Mouse (Mus musculus) ES-Bruce4 (cell line): ENCODE measurements around the gene Pde7b. TPM values are rescaled to one million over a fixed set of nuclear protein-coding genes. Genes with fewer than 3 reads are reported as not detected.

Experiments
- H3K27ac ChIP-seq: 2 replicates; pipeline ENCODE4 v1.5.1; 2012; ENCODE audit warnings: low read length, inconsistent platforms; ENCODE audit not compliant: insufficient read depth
- H3K27me3 ChIP-seq: 2 replicates; pipeline ENCODE4 v1.6.1; 2012; ENCODE audit warnings: mild to moderate bottlenecking, low read length, inconsistent platforms; ENCODE audit not compliant: control insufficient read depth, poor library complexity, insufficient read depth, severe bottlenecking
- H3K36me3 ChIP-seq: 2 replicates; pipeline ENCODE4 v1.6.1; 2012; ENCODE audit warnings: inconsistent platforms, mild to moderate bottlenecking, low read length, moderate library complexity; ENCODE audit not compliant: control insufficient read depth, poor library complexity, insufficient read depth, severe bottlenecking
- H3K4me1 ChIP-seq: one replicate; pipeline ENCODE4 v1.8.1; 2011; ENCODE audit warnings: low read length; ENCODE audit not compliant: control insufficient read depth, insufficient read depth
- H3K4me3 ChIP-seq: 2 replicates; pipeline ENCODE4 v1.5.1; 2011; ENCODE audit warnings: low read depth, mild to moderate bottlenecking, low read length
- H3K9ac ChIP-seq: 2 replicates; pipeline ENCODE4 v1.6.1; 2012; ENCODE audit warnings: low read depth, mild to moderate bottlenecking, inconsistent platforms; ENCODE audit not compliant: poor library complexity, severe bottlenecking
- H3K9me3 ChIP-seq: replicated peaks from 2 replicates; pipeline ENCODE4 v1.6.1; 2012; ENCODE audit warnings: mild to moderate bottlenecking, low read length, inconsistent platforms; ENCODE audit not compliant: control insufficient read depth, poor library complexity, insufficient read depth, severe bottlenecking
- CTCF ChIP-seq: IDR thresholded peaks from one replicate; pipeline ENCODE4 v1.8.1; 2011; ENCODE audit warnings: low read depth, low read length
- EP300 ChIP-seq: IDR thresholded peaks from 2 replicates; pipeline ENCODE4 v1.6.1; 2011; ENCODE audit warnings: low read depth, low read length; ENCODE audit not compliant: insufficient read depth
- POLR2A ChIP-seq: IDR thresholded peaks from one replicate; pipeline ENCODE4 v1.8.1; 2011; ENCODE audit warnings: low read length; ENCODE audit not compliant: insufficient read depth
- polyA plus RNA-seq: library from polyadenylated mRNA; stranded (reverse); fragments of >200 nt; gene quantifications from 2 replicates; pipeline ENCODE4 v1.2.4, GENCODE M21; 2011; ENCODE audit warnings: low read depth; ENCODE audit not compliant: missing spikeins, insufficient read depth, insufficient read length

The Pde7b gene
- polyA plus RNA-seq, 1 experiment = 0.18 TPM

- H3K27ac ChIP-seq = no peak overlapping the region
- no peaks in the 10 kb centered on the region for H3K4me1 ChIP-seq
- no peaks in the 10 kb centered on the region for H3K27me3 ChIP-seq
- H3K36me3 ChIP-seq = no peaks in the 10 kb centered on the region
- H3K9me3 ChIP-seq = no peaks in the 10 kb centered on the region
- no peak overlapping the region for H3K4me3 ChIP-seq
- no peak for TF ChIP-seq CTCF
- TF ChIP-seq EP300 = no peak
- no peak for TF ChIP-seq POLR2A
- no peak overlapping the region for H3K9ac ChIP-seq
Measured at GRCm38 (mm10) chr10:20658716-20659115, 66.2 kb downstream of the Pde7b start.

- Histone ChIP-seq H3K27ac (no peak overlapping the region), H3K9ac (no peak overlapping the region), H3K4me3 (no peak overlapping the region), H3K4me1 (no peaks in the 10 kb centered on the region), H3K9me3 (no peaks in the 10 kb centered on the region), H3K27me3 (no peaks in the 10 kb centered on the region), H3K36me3 (no peaks in the 10 kb centered on the region)
- no peak for TF ChIP-seq CTCF
- no peak for TF ChIP-seq POLR2A
Measured at GRCm38 (mm10) chr10:20657316-20658081, 67.4 kb downstream of the Pde7b start.

GRCm38 (mm10) chr10:20654590-20654989, 70.3 kb downstream of the Pde7b start:
- no peaks in the 10 kb centered on the region; the same call in 1 of the 2 replicates for H3K9me3 ChIP-seq
- no peak overlapping the region for H3K27ac ChIP-seq
- no peaks in the 10 kb centered on the region for H3K36me3 ChIP-seq
- H3K4me3 ChIP-seq = no peak overlapping the region
- H3K9ac ChIP-seq = no peak overlapping the region
- TF ChIP-seq CTCF (no peak), EP300 (no peak), POLR2A (no peak)
- H3K4me1 ChIP-seq = no peaks in the 10 kb centered on the region
- no peaks in the 10 kb centered on the region for H3K27me3 ChIP-seq

DNA sequence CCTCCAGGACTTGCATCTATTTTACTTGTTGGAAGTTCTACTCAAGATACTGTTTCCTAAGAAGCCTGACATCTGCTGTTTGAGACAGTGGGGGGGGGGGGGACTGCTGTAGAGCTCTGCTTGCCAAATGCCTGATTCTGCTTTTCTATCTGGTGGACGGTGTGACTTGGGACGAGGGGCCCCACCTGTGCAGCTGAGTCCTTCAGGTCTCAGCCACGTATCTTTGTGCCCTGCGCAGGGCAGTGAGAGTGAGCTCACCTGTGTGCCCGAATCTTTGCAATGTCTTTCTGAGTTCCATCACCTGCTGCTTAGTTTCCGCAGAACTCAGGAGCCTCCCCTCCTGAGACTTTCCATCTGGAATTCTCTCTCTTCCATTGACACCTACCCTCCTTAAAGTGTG, 70.7 kb downstream of the Pde7b start:
- H3K4me3 ChIP-seq = no peak overlapping the region
- no peak overlapping the region for H3K27ac ChIP-seq
- H3K4me1 ChIP-seq = no peaks in the 10 kb centered on the region
- TF ChIP-seq EP300 = no peak
- TF ChIP-seq POLR2A = no peak
- no peak for TF ChIP-seq CTCF
- H3K36me3 ChIP-seq = no peaks in the 10 kb centered on the region
- H3K27me3 ChIP-seq = no peaks in the 10 kb centered on the region
- no peak overlapping the region for H3K9ac ChIP-seq
- no peaks in the 10 kb centered on the region; the same call in 1 of the 2 replicates for H3K9me3 ChIP-seq

- no peaks in the 10 kb centered on the region; the same call in 1 of the 2 replicates for H3K9me3 ChIP-seq
- no peak overlapping the region for H3K27ac ChIP-seq
- H3K27me3 ChIP-seq = no peaks in the 10 kb centered on the region
- H3K9ac ChIP-seq = no peak overlapping the region
- H3K36me3 ChIP-seq = no peaks in the 10 kb centered on the region
- H3K4me3 ChIP-seq = no peak overlapping the region
- TF ChIP-seq EP300 = no peak
- no peak for TF ChIP-seq POLR2A
- TF ChIP-seq CTCF = no peak
- H3K4me1 ChIP-seq = no peaks in the 10 kb centered on the region
Measured at GRCm38 (mm10) chr10:20653299-20653698, 71.6 kb downstream of the Pde7b start.

GRCm38 (mm10) chr10:20636381-20636780, 88.5 kb downstream of the Pde7b start:
- H3K27ac ChIP-seq = no peak overlapping the region
- H3K36me3 ChIP-seq = no peaks in the 10 kb centered on the region

More at GRCm38 (mm10) chr10:20636381-20636780, 88.5 kb downstream of the Pde7b start:
- H3K9me3 ChIP-seq = no peaks in the 10 kb centered on the region
- H3K4me1 ChIP-seq = no peaks in the 10 kb centered on the region
- H3K4me3 ChIP-seq = no peak overlapping the region
- no peak for TF ChIP-seq CTCF
- no peak for TF ChIP-seq POLR2A
- no peak for TF ChIP-seq EP300
- no peak overlapping the region for H3K9ac ChIP-seq
- H3K27me3 ChIP-seq = no peaks in the 10 kb centered on the region
